Mouse (Mus musculus) neural tube, embryonic 13.5 days (tissue): ENCODE data around the gene Dusp5. TPM values are rescaled to one million over a fixed set of nuclear protein-coding genes. Genes with fewer than 3 reads are reported as not detected.
A peak's percentile ranks its signal among the peaks of the same experiment; 100 is the strongest.

Experiments used
- ATAC-seq: fragments of 200-750 bp; cut with Nextera tagmentation; 2 replicates; pipeline ENCODE4 v1.8.0; 2017; ENCODE audit warnings: low read depth, mild to moderate bottlenecking, moderate TSS enrichment, moderate library complexity
- H3K27ac ChIP-seq: fragments of 300-500 bp; sonication (generic); replicated peaks from 2 replicates; pipeline ENCODE4 v1.5.1; 2015; ENCODE audit warnings: moderate library complexity, mild to moderate bottlenecking, inconsistent platforms
- H3K27me3 ChIP-seq: fragments of 300-500 bp; sonication (generic); 2 replicates; pipeline ENCODE4 v1.6.1; 2015; ENCODE audit warnings: mild to moderate bottlenecking, inconsistent platforms
- H3K36me3 ChIP-seq: fragments of 300-500 bp; sonication (generic); 2 replicates; pipeline ENCODE4 v1.6.1; 2015; ENCODE audit warnings: mild to moderate bottlenecking, inconsistent platforms
- H3K4me1 ChIP-seq: fragments of 300-500 bp; sonication (generic); replicated peaks from 2 replicates; pipeline ENCODE4 v1.6.1; 2015; ENCODE audit warnings: inconsistent platforms
- H3K4me2 ChIP-seq: fragments of 300-500 bp; sonication (generic); 2 replicates; pipeline ENCODE4 v1.6.1; 2015; ENCODE audit warnings: inconsistent platforms, mild to moderate bottlenecking, moderate library complexity
- H3K4me3 ChIP-seq: fragments of 300-500 bp; sonication (generic); 2 replicates; pipeline ENCODE4 v1.5.1; 2015; ENCODE audit warnings: mild to moderate bottlenecking, inconsistent platforms
- H3K9ac ChIP-seq: fragments of 300-500 bp; sonication (generic); 2 replicates; pipeline ENCODE4 v1.6.1; 2015; ENCODE audit warnings: moderate library complexity, mild to moderate bottlenecking, inconsistent platforms
- H3K9me3 ChIP-seq: fragments of 300-500 bp; sonication (generic); 2 replicates; pipeline ENCODE4 v1.6.1; 2016; ENCODE audit warnings: inconsistent platforms
- WGBS: fragments of 180-500 bp; shearing (Covaris S2); methylation state at CpG from one replicate; pipeline ENCODE4 v1.1.7; 2015; 5-methylcytosine and 5-hydroxymethylcytosine counted together
- polyA plus RNA-seq: library from polyadenylated mRNA; unstranded; fragments of >200 nt; fragmentation: Nextera tagmentation; extraction: Ambion mirVana; gene quantifications from 2 replicates; pipeline ENCODE4 v1.2.1, GENCODE M21; 2015

Gene Dusp5
- 2.7 TPM in 2 replicates for polyA plus RNA-seq

DNA sequence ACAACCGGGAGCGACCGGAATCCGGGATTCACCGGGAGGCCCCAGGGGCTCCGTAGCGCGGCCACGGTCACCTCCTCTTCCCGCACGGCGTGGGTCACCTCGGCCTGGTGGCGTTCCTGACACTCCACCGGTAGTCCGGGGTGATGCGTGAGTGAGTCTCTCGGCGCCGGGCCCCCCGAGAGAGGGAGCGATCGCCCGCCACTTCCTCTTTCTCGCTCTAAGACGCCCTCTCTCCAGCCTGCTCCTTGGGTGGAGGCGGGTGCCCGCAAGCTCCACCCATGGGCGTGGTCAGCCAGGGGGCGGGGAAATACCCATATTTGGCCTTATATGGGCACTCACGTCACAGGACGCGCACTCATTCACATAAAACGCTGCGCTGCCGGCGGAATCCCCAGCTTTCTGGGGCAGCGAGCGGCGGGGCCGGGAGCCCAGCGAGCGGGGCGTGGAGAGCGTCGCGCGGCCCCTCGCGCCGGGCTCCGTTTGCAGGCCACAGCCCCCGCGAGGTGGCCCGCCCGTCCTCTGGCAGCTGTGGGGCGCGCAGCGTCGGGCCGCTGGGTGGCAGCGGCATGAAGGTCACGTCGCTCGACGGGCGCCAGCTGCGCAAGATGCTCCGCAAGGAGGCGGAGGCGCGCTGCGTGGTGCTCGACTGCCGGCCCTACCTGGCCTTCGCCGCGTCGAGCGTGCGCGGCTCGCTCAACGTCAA lies at the start of gene Dusp5:
Gene Dusp5 (plus strand): TSS at position 358 of the 703 bp plus-strand sequence.
- Histone ChIP-seq H3K4me2 (peak within 1 kb of the TSS; percentile 78), H3K27ac (0 out of 2 replicates have a peak within 1 kb of the TSS, but pooled peaks have one; percentile 18), H3K4me1 (peaks cover 22% of the 10 kb centered on the region), H3K27me3 (peaks cover 37% of the 10 kb centered on the region), H3K9ac (peak within 1 kb of the TSS; percentile 74), H3K36me3 (no peaks in the 10 kb centered on the region), H3K9me3 (no peaks in the 10 kb centered on the region), H3K4me3 (peak within 1 kb of the TSS; percentile 64)
- WGBS, result under 1% methylated on average over 81 of the region's 84 CpGs
- ATAC-seq, result peak; percentile 95

DNA sequence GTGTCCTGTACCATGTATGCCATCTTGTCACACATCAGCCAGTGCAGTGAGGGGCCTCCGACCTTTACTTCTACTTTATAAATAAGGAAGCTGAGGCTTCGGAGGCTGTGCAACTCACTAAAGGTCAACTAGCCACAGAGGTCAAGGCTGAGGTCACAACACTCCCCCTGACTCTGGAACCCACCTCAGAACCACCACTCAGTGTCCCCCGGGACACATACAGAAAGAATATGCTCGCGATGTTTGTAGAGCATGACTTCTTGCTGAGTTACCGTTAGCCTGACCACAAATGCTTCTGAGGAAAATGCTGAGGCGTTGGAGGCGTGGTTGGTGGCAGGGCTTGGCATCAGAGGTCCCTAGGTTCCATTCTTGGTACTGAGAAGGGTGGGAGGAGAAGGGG lies 49.3 kb upstream of the Dusp5 start:
- no peaks in the 10 kb centered on the region for H3K27me3 ChIP-seq
- no peak overlapping the region for H3K9ac ChIP-seq
- no peak overlapping the region for H3K4me3 ChIP-seq
- ATAC-seq, result no peak
- H3K4me1 ChIP-seq, result no peaks in the 10 kb centered on the region
- H3K9me3 ChIP-seq, result no peaks in the 10 kb centered on the region
- H3K36me3 ChIP-seq, result no peaks in the 10 kb centered on the region
- WGBS, result 85% methylated on average over 8 of the region's 8 CpGs
- H3K4me2 ChIP-seq, result no peak overlapping the region
- H3K27ac ChIP-seq, result no peak overlapping the region

DNA sequence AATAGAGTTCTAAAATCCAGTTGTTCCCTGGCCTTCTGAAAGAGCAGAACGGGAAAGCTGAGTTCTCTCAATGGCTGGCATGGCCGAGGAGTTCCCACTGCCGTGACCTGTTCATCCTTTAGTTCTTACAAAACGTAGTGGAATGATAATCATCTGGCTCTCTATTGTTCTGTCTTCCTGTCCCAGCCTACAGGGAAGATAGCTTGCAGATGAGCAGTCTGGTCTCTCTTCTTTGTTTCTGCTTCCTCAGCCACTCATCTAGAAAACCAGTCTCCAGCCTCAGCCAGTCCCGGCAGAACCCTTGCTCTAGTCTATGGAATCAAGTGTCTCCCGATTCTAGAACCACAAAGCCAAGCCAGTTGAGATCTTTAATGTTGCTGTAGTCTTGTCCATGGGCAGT lies 46.8 kb upstream of the Dusp5 start:
- H3K4me2 ChIP-seq, result no peak overlapping the region
- no peak overlapping the region for H3K4me3 ChIP-seq
- no peaks in the 10 kb centered on the region for H3K4me1 ChIP-seq
- 64% methylated on average over 6 of the region's 6 CpGs for WGBS
- no peak overlapping the region for H3K9ac ChIP-seq
- no peak for ATAC-seq
- H3K9me3 ChIP-seq, result no peaks in the 10 kb centered on the region
- no peak overlapping the region for H3K27ac ChIP-seq
- H3K27me3 ChIP-seq, result no peaks in the 10 kb centered on the region
- H3K36me3 ChIP-seq, result no peaks in the 10 kb centered on the region

DNA sequence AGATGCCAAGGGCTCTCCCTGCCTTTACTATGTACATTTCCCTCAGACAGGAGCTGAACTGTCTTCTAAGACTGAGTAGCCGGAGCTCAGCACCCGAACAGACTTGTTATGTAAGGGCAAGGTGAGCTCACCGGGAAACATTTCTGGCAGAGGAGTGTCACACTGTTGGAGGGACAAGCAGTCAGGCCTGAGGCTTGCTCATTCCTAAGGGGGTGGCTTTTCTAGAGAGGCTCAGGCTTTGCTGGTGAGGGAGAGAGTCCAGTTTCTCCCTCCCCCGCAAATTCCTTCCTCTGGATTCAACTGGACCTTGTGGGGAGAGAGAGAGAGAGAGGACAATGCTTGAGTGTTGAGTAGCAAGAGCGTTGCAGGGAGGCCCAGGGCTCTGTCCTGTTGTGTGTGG lies 46.4 kb upstream of the Dusp5 start:
- WGBS, result 87% methylated on average over 5 of the region's 5 CpGs
- H3K4me1 ChIP-seq, result no peaks in the 10 kb centered on the region
- ATAC-seq, result no peak
- H3K9ac ChIP-seq, result no peak overlapping the region
- H3K4me2 ChIP-seq, result no peak overlapping the region
- H3K27me3 ChIP-seq, result no peaks in the 10 kb centered on the region
- H3K36me3 ChIP-seq, result no peaks in the 10 kb centered on the region
- H3K27ac ChIP-seq, result no peak overlapping the region
- H3K9me3 ChIP-seq, result no peaks in the 10 kb centered on the region
- no peak overlapping the region for H3K4me3 ChIP-seq

DNA sequence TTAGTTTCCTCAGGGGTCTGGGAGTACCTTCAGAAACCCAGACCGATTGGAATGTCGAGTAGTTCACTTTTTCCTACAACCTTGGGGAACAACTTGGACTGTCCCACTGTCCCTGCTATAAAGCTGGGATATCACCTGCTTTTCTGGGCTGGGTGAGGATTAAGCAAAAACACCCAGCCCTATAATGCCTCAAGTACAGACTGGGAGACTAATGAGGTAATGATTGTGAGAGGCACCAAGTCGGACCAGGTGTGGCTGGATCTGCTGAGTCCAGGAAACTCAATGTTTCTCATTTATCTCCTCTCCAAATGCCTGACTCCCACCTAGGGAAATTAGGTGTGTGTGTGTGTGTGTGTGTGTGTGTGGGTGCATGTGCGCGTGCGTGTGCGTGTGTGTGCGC lies 44.9 kb upstream of the Dusp5 start:
- no peak overlapping the region for H3K9ac ChIP-seq
- H3K4me2 ChIP-seq, result no peak overlapping the region
- H3K4me3 ChIP-seq, result no peak overlapping the region
- no peaks in the 10 kb centered on the region for H3K36me3 ChIP-seq
- no peaks in the 10 kb centered on the region for H3K27me3 ChIP-seq
- H3K27ac ChIP-seq, result no peak overlapping the region
- WGBS, result 94% methylated on average over 8 of the region's 8 CpGs
- no peak for ATAC-seq
- no peaks in the 10 kb centered on the region for H3K9me3 ChIP-seq
- no peaks in the 10 kb centered on the region for H3K4me1 ChIP-seq

DNA sequence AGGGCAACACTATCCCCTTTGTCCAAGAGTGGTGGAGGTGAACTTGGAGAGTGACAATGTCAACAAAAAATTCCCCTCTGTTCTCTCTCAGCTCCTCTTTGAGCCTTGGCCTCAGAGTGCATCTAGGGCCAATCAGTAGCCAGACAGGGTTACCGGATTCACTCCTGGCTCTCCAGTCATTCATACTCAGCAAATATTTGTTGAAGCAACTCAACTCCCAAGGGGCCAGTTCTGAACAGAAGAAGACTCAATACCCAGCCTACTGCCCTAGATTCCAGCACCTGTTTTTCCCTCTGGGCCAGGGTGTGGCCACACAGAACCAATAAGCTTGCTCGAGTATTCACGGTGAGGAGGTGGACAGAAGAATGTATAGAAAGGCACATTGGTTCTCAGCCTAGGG lies 44.0 kb upstream of the Dusp5 start:
- no peak overlapping the region for H3K27ac ChIP-seq
- no peaks in the 10 kb centered on the region for H3K9me3 ChIP-seq
- ATAC-seq, result no peak
- H3K27me3 ChIP-seq, result no peaks in the 10 kb centered on the region
- WGBS, result 87% methylated on average over 3 of the region's 3 CpGs
- no peak overlapping the region for H3K4me3 ChIP-seq
- no peak overlapping the region for H3K4me2 ChIP-seq
- no peaks in the 10 kb centered on the region for H3K36me3 ChIP-seq
- no peak overlapping the region for H3K9ac ChIP-seq
- H3K4me1 ChIP-seq, result no peaks in the 10 kb centered on the region

DNA sequence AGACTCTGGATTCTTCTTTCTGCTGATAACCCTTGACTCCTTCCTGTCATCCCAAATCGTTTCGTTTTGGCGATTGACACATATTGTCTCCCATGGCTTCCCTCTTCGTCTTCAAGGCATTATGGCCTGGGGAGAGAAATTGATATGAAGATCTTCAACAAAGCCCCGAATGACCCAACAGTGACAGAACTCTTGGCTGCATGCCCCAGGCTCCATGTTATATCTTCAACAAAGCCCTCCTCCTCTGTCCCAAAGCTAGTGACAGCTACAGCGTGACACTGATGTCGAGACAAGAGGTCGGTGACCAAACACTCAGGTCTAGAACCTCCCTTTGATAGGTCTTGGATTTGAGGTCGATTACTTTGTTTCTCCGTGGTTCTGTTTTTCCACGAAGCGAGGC lies 39.7 kb upstream of the Dusp5 start:
- H3K9me3 ChIP-seq, result no peaks in the 10 kb centered on the region
- WGBS, result 87% methylated on average over 12 of the region's 12 CpGs
- no peak overlapping the region for H3K9ac ChIP-seq
- ATAC-seq, result no peak
- no peak overlapping the region for H3K4me2 ChIP-seq
- no peaks in the 10 kb centered on the region for H3K27me3 ChIP-seq
- no peak overlapping the region for H3K27ac ChIP-seq
- H3K4me3 ChIP-seq, result no peak overlapping the region
- H3K4me1 ChIP-seq, result no peaks in the 10 kb centered on the region
- no peaks in the 10 kb centered on the region for H3K36me3 ChIP-seq

DNA sequence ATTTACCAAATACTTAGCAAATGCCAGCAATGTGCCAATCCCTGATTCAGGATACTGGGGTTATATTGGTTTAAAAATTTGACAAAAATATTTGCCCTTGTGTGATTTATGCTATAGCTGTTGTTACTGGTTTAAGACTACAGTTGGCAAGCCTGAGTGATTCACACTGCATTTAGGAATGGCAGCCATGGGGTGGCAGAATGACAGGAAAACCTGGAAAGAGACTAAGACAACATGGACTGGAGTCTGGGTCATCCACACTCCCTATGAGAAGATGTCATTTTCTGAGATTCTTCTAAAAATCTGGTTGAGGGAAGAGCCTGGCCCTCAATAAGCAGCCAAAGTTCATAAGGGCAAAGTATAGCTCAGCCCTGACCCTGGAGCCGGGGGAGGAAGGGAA lies 39.0 kb upstream of the Dusp5 start:
- no peaks in the 10 kb centered on the region for H3K9me3 ChIP-seq
- no peaks in the 10 kb centered on the region for H3K4me1 ChIP-seq
- no peak for ATAC-seq

DNA sequence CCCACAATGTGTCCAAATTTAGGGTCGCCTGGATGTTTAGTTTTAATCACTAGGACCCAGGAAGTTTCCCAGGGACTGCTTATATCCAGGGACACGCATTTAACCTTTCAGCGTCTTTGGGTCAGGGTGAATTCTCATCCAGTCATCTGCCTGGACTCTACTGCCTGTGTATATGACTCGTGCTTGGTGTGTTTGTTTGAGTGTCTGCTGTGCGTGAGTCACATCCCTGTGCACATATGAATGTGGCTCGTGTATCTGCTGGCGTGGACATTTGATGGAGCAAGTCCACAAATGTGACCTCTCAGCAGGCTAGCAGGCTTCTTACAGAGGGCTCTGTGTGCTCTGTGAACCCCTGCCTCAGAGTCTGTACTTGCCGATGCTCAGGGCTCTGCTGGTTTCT lies 38.0 kb upstream of the Dusp5 start:
- no peaks in the 10 kb centered on the region for H3K4me1 ChIP-seq
- H3K4me3 ChIP-seq, result no peak overlapping the region
- no peak overlapping the region for H3K4me2 ChIP-seq
- 78% methylated on average over 8 of the region's 8 CpGs for WGBS
- ATAC-seq, result no peak
- H3K9ac ChIP-seq, result no peak overlapping the region
- no peaks in the 10 kb centered on the region for H3K27me3 ChIP-seq
- H3K27ac ChIP-seq, result no peak overlapping the region
- H3K36me3 ChIP-seq, result no peaks in the 10 kb centered on the region
- H3K9me3 ChIP-seq, result no peaks in the 10 kb centered on the region

More for the DNA sequence above, 39.0 kb upstream of the Dusp5 start:
- no peak overlapping the region for H3K4me3 ChIP-seq
- H3K4me2 ChIP-seq, result no peak overlapping the region
- H3K36me3 ChIP-seq, result no peaks in the 10 kb centered on the region
- H3K27me3 ChIP-seq, result no peaks in the 10 kb centered on the region
- no peak overlapping the region for H3K27ac ChIP-seq
- WGBS, result 88% methylated on average over 1 of the region's 1 CpGs
- no peak overlapping the region for H3K9ac ChIP-seq

DNA sequence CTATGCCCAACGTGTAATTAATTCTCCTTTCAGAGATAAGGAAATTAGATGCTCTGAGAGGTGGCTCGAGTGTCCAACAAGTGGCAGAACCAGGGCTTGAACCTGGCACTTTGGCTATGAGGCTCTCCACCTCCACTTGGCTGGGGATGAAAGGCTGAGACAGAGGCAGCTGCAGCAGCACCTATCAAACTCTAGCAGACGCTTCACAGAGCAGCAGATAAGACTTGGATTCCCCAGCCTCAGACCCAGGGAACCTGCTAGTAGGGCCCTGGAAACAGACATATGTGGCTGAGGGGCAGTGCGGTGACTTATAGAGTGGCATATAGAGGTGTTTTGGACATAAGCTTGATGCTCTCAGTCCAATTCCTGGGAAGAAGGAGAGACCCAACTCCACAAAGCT lies 36.4 kb upstream of the Dusp5 start:
- H3K36me3 ChIP-seq, result no peaks in the 10 kb centered on the region
- no peaks in the 10 kb centered on the region for H3K4me1 ChIP-seq
- no peak overlapping the region for H3K9ac ChIP-seq
- H3K4me2 ChIP-seq, result no peak overlapping the region
- no peak overlapping the region for H3K27ac ChIP-seq
- no peak overlapping the region for H3K4me3 ChIP-seq
- WGBS, result 85% methylated on average over 4 of the region's 4 CpGs
- H3K27me3 ChIP-seq, result no peaks in the 10 kb centered on the region
- H3K9me3 ChIP-seq, result no peaks in the 10 kb centered on the region
- ATAC-seq, result no peak

DNA sequence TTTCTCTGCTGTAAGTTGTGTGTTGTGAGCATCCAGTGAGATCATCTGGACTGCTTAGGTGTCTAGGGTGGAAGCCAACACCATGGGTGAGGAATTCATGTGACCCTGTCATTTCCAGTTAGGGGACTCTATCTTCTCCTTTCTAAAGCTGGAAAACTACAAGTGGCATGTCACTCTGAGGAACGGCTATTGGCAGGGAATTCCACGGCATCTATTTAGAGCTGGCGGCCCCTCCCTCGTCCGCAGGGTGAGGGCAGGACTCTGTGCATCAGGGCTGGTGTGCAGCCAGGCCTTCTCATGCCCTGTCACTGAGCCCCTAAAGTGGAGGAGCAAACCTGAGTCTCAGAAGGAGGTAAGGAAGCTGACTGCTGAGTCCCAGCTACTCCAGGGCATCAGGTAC lies 35.0 kb upstream of the Dusp5 start:
- no peak overlapping the region for H3K4me3 ChIP-seq
- no peaks in the 10 kb centered on the region for H3K27me3 ChIP-seq
- no peak overlapping the region for H3K9ac ChIP-seq
- H3K36me3 ChIP-seq, result no peaks in the 10 kb centered on the region
- H3K4me1 ChIP-seq, result no peaks in the 10 kb centered on the region
- WGBS, result 69% methylated on average over 5 of the region's 5 CpGs
- ATAC-seq, result no peak
- H3K9me3 ChIP-seq, result no peaks in the 10 kb centered on the region
- H3K27ac ChIP-seq, result no peak overlapping the region
- no peak overlapping the region for H3K4me2 ChIP-seq

DNA sequence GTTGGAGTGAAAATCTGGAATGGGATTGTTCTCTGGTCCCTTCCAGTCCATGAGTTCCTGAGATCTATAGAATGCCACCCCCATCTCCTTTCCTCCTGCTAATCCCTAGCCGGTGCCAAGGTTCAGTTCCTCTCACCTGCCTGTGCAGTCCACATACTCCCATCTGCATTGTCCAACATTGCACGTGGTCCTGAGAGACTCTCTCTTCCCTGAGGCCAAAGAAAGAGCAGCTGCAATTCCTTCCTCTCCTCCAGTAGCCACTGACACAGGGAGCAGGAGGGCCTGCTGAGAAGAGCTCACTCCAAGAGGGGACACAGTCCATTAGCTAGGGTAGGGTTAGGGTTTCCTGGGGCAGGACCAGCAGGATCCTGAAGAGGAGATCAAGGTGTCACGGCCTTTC lies 31.0 kb upstream of the Dusp5 start:
- H3K27ac ChIP-seq, result no peak overlapping the region
- no peak for ATAC-seq
- H3K27me3 ChIP-seq, result no peaks in the 10 kb centered on the region
- H3K9ac ChIP-seq, result no peak overlapping the region
- H3K36me3 ChIP-seq, result no peaks in the 10 kb centered on the region
- H3K4me3 ChIP-seq, result no peak overlapping the region
- no peak overlapping the region for H3K4me2 ChIP-seq
- peaks cover 4% of the 10 kb centered on the region for H3K4me1 ChIP-seq
- no peaks in the 10 kb centered on the region for H3K9me3 ChIP-seq
- 71% methylated on average over 3 of the region's 3 CpGs for WGBS

DNA sequence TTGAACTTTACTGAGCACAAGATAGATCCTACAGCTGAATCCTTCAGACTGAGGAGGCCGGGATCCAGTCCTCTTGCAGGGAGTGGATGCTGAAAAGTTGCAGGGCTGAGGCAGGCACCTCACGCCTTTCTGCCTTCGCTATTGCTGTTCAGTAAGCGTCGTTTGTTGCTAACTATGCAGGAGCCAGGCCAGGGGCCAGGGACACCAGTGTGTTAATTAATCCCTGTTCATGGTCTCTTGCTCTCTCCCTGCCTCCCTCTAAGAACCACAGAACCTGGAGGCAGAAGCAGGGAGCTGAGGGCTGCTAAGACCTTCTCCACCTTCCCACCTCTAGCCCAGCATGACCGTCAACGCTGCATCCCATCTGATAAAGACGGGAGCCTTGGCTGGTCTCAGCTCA lies 29.9 kb upstream of the Dusp5 start:
- Histone ChIP-seq H3K9me3 (no peaks in the 10 kb centered on the region), H3K4me3 (no peak overlapping the region), H3K4me1 (peaks cover 7% of the 10 kb centered on the region), H3K27me3 (no peaks in the 10 kb centered on the region), H3K36me3 (no peaks in the 10 kb centered on the region), H3K9ac (no peak overlapping the region), H3K4me2 (no peak overlapping the region), H3K27ac (no peak overlapping the region)
- no peak for ATAC-seq
- 92% methylated on average over 8 of the region's 8 CpGs for WGBS
